Mouse (Mus musculus): Measurements from ENCODE around the gene Ntm. TPM values are rescaled to one million over a fixed set of nuclear protein-coding genes. Genes with fewer than 3 reads are reported as not detected.

Ntm gene
- total RNA-seq, 2 experiments from 2014 or later = 5.4 to 6.2 TPM

DNA sequence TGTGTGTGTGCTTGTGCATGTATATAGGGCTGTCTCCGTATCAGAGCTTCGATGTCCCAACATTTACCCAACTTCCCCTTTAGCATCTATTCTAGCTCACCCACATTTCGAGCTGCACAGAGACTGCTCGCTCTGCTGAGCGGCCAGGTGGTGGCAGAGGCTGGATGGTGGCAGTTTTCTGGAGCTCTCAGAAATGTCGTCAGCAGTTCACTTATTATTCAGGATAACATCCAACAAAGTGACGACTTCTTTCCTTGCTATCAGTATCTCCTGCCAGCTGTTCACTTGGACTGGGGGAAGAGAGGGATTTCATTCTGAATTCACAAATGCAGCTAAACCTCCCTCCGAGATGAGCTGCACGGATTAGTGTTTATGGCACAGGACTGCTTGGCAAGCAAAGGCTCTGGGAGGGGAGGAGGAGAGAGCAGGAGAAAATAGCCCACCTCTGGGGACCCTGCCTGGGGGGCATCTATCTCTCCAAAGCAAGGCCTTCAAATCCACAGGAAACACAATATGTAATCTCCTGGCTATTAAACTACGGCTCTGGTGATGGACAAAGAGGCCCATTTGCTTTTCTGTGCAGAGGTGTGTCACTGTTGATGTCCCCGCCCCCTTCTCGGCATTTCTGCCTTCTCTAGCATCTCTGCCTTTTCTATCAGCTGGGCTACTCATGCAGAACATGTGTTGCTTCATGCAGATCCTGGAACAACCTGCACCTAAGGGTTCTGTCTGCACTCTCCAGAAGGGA, 159.8 kb downstream of the Ntm start:
- DNase-seq (ENCODE audit: low spot score in 2 of 2) = no peak

- DNase-seq (ENCODE audit: low spot score in 2 of 2) = no peak
Measured at GRCm38 (mm10) chr9:29802071-29802705, 160.8 kb downstream of the Ntm start.

DNA sequence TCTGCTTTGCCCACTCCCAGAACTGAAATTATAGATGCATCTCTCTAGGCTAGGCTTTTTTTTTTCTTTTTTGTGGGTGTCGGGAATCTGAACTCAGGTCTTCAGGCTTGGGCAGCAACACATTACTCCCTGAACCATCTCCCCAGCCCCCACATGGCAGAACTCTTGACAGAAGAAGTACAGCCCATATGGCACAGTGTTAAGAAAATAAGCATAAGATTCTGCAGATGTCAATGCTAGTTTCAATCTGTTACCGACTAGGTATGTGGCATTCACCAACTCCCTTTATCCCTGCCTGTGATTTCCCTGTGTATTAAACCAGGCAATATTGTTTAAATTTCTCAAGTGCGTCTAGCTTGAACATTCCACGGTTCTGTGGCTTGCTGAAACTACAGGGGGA, 166.7 kb downstream of the Ntm start:
- DNase-seq (ENCODE audit: low spot score in 2 of 2) = no peak

DNA sequence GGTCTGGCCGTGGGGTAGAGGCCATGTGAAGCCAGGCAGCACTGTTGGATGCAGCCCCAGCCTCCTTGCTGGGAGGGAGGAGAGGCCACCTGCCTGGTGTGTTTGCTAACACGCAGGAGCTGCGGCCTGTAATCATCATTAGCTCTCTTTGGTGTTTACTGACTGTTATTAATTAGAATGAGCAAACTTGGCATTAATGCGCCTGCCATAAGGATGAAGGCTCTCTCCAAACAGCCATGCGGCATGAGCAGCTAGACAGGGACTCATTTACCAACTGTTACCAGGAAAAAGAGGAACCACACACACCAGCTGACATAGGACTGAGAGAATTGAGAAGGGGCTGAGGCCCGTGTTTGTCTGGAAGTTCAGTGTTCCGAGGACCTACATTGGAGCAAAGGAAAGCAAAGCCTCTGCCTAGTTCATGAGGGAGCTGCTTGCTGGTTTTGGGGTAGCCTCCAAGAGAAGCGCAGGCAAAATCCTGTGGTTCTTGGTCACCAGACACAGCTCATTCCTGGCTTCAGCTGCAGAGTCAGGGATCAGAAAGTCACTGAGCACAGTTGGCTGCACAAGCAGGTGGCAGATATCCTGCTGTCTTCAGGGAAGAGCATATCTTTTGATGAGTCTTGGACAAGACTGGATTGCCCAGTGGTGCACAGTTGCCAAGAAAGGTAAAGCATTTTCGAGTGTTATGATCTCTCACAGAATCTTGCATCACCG, 171.6 kb downstream of the Ntm start:
- DNase-seq (ENCODE audit: low spot score in 2 of 2) = no peak

DNA sequence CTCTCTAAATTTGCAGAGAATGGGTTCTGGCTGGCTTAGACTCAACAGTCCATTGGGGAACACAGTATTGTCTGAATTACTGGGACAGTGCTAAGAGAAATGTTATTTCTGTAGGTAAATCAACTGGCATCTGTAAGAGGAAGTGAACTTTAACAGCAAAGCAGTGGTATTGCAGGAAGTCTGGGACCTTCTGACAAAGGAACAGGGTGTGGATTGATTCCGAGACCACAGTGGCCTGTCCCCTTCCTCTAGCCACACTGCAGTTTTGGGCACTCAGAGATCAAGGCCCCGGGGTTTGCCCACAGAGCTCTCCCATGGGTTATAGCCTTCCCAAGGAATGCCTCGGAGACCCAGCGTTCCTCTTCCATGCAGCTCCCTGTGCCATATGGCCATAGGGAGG, 172.9 kb downstream of the Ntm start:
- DNase-seq (ENCODE audit: low spot score in 2 of 2) = no peak

GRCm38 (mm10) chr9:29788855-29789254, 174.1 kb downstream of the Ntm start:
- DNase-seq (ENCODE audit: low spot score in 2 of 2) = no peak

DNA sequence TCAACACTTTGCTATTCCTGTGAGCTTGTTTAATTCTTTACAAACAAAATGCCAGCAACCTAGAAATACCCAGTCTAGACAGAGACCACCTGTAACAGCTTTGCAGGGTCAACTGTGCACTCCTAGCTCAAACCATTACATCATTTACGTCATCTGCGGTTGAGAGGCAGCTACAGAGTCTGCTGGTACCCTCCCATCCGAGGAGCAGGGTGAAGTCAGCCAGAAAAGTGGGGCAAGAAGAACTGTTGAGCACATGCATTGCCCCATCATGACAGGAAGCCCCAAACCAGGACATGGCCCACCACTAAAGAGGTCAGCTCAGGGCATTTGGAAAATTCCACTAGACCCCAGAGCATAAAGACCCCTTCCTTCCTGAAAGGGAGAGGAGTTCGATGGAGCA, 175.5 kb downstream of the Ntm start:
- no peak for DNase-seq (ENCODE audit: low spot score in 2 of 2)

- no peak for DNase-seq (ENCODE audit: low spot score in 2 of 2)
Measured at GRCm38 (mm10) chr9:29782697-29783096, 180.2 kb downstream of the Ntm start.

- no peak for DNase-seq (ENCODE audit: low spot score in 2 of 2)
Measured at GRCm38 (mm10) chr9:29779739-29780138, 183.2 kb downstream of the Ntm start.

DNA sequence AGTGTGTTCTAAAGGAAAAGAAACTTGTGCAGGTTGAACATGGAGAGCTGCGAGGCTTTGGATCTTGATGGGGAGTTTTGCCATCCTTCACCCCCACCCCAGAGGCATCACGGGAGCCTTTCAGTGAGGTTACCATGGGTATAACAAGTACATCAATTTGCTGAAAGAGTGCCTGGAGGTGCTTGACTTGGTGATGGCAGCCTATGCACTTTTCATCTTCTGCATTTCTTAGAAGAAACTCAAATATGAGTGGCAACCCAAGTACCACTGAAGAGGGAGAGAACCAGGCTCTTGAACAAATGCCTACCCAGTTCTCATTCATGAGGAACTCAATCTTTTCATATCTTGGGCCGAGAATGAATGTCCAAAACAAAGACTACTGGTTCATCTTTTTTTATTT, 186.0 kb downstream of the Ntm start:
- no peak for DNase-seq (ENCODE audit: low spot score in 2 of 2)

DNA sequence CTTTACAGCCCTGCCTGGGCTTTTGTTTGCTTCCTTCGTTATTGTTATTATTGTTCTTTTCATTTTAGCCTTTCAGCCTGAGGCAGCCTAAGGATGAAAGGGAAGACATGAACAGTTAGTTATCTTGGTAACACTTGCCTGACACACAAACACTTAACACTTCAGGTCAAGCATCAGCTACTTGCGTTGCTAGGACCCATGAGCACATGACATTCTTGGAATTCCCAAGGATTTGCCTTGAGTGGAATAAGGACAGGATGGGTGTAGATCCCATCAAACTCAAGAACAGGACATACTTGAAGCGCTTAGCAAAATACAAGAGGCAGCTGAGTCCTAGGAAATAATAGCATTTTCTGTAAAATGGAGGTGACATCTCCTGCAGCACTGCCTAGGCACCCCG, 186.4 kb downstream of the Ntm start:
- DNase-seq (ENCODE audit: low spot score in 2 of 2) = no peak

GRCm38 (mm10) chr9:29776030-29776429, 186.9 kb downstream of the Ntm start:
- no peak for DNase-seq (ENCODE audit: low spot score in 2 of 2)

- DNase-seq (ENCODE audit: low spot score in 2 of 2) = no peak
Measured at GRCm38 (mm10) chr9:29772625-29773388, 190.1 kb downstream of the Ntm start.

GRCm38 (mm10) chr9:29771870-29772269, 191.1 kb downstream of the Ntm start:
- no peak for DNase-seq (ENCODE audit: low spot score in 2 of 2)

DNA sequence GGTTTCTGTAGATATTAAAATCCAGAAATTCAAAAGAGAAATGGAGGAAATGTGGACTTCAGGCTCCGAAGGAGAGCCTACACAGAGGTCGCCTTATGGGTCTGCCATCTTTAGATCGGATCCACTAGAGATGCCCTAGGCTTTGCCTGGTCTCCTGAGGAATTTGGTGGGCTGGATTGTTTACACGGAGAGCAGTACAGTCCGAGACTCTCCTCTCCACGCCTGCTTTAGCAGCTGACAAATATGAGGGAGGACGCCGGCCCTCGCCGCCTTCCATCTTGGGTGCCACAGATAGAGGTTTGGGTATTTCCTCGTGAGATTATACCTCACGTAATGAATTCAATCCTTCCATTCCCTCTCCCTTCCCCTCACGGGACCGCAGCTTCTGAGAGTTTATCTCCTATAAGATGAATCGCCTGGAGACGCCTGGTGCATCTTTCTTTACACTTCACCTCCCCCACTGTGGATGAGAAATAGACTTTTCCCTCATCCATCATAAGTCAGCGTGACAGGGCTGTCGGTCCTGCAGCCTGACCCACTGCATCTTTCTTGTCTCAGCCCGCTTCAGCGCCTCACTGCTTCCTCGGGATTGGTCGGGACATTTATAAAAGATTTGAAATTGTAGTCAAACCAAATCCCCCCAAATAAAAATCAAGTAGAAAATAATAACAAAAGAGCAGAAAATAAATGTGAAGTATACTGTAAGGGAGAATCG, 191.7 kb downstream of the Ntm start:
- DNase-seq (ENCODE audit: low spot score in 2 of 2) = no peak

- no peak for DNase-seq (ENCODE audit: low spot score in 2 of 2)
Measured at GRCm38 (mm10) chr9:29769361-29769760, 193.6 kb downstream of the Ntm start.

- DNase-seq (ENCODE audit: low spot score in 2 of 2) = no peak
Measured at GRCm38 (mm10) chr9:29765990-29766980, 196.7 kb downstream of the Ntm start.

DNA sequence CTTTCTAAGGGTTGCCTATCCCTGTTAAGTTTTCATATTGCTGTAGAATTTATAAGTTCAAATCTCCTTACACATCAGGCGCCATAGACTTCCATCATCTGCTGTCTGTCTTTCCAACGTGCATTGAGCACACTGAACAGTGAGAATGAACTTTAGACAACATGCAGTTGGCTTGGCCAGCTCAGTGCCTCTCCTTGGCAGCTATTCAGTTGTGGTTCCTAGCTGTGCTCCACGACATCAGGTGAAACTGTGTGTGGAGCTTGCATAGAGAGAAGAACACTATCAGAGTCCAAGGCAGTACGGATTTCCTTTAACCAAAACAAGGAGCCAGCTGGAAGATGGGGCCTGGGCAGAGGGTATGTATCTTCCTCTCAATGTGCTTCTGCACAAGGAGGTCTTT, 199.6 kb downstream of the Ntm start:
- no peak for DNase-seq (ENCODE audit: low spot score in 2 of 2)

DNA sequence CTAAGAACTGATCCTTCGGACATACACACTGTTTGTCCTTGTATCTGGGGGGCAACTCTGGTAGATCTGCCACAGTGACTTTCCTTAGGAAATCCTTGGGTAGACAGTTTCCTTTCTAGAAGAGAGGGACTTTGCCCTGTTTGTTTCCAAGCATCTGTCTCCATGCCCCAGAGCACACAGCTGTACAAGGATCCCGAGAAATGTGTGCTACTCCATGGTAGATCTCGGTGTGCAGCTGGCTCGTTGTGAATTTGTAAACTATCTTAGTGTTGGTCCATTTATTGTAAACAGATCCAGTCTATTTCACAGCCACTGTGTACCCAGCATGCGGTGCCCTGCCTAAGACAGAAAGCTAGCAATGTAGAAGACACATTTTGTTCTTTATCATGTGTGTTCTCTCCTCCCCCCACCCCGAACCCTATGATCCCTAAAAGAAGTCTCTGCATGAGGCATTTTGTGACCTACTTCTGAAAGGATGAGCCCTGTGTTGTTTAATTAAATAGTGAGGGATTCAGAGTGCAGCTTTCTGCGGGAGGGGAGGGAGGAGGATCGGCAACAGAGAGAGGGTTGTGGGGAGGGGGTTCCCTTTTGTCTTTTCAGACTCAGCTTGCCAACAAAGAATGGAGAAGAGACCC, 200.9 kb downstream of the Ntm start:
- no peak for DNase-seq (ENCODE audit: low spot score in 2 of 2)

Data from adrenal gland, postnatal 4 days (tissue).